Mouse (Mus musculus) layer of hippocampus, adult 18-20 months (tissue): Measurements from ENCODE around the gene Clip3. TPM values are rescaled to one million over a fixed set of nuclear protein-coding genes. Genes with fewer than 3 reads are reported as not detected.
A peak's percentile ranks its signal among the peaks of the same experiment; 100 is the strongest.

ENCODE experiments used
- DNase-seq, 2 experiments: peaks; one replicate each; pipeline ENCODE4 v3.0.0; 2022; ENCODE audit warnings: low spot score in 2 of 2
- total RNA-seq, 2 experiments: library from RNA; stranded (reverse); gene quantifications; 2 replicates each; pipeline ENCODE4 v1.2.3; 2021

The Clip3 gene
- total RNA-seq, 2 experiments from 2014 or later, result 461 to 466 TPM

DNA sequence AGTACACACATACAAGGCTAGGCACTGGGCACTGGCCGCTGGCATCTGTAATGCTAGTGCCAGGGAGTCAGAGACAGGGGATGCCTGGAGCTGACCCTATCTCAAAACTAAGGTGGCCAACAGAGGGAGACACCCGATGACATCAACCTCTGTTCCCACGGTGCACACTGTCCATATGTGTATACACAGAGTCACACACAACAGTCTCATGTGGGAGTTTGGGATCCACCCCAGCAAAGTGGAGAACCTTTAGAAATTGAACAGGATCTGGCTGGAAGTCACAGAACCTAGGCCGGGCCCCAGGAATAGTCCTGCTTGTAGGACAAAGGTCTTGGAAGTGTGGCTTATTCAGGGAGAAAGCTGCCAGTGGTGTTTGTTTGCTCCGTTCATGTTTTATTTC, 2.8 kb downstream of the Clip3 start:
- no peak for DNase-seq

DNA sequence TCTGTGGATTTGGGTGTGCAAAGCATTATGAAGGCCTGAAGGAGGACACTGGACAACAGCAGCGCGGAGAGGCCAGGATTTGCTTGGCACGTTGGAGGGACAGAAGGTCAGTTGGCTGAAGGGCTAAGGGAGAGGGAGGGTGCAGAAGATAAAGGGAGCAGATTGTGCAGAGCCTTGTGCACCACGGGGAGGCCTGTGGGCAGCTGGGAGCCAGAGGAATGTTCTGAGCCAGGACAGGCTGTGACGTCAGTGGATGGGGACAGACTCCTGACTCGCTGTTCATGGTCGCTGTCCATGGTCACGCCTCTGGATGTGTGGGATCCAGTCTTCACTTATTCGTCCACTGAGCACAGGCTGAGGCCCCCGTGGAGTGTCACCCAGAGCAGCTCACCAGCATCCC, 3.6 kb downstream of the Clip3 start:
- DNase-seq, result peak in 1 of 2 experiments; percentile 53

DNA sequence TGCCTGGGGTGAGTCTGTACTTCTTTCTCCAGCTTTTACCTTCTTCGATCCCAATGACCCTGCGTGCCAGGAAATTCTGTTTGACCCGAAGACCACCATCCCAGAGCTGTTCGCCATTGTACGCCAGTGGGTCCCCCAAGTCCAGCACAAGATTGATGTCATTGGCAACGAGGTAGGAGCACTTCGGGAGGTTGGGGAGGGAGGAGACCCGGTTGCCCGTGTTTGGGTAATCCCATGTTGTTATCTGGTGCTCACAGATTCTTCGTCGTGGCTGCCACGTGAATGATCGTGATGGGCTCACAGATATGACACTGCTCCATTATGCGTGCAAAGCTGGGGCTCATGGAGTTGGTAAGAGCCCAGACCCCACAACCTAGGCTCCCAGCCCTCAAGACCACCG, 5.3 kb downstream of the Clip3 start:
- DNase-seq, result no peak

DNA sequence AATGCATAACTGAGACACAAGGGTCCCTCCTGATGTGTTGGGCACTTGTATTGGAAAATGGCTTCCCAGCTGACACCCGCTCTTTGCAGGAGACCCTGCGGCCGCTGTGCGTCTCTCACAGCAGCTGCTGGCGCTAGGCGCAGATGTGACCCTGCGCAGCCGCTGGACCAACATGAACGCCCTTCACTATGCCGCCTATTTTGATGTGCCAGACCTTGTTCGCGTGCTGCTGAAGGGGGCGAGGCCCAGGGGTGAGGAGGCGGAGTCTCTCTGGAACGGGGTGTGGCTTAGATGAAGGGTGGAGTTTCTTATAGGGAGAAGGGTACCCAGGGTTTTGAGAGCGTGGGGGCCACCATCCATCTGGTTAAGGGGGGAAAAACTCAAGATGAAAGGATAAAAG, 5.7 kb downstream of the Clip3 start:
- DNase-seq, result no peak

DNA sequence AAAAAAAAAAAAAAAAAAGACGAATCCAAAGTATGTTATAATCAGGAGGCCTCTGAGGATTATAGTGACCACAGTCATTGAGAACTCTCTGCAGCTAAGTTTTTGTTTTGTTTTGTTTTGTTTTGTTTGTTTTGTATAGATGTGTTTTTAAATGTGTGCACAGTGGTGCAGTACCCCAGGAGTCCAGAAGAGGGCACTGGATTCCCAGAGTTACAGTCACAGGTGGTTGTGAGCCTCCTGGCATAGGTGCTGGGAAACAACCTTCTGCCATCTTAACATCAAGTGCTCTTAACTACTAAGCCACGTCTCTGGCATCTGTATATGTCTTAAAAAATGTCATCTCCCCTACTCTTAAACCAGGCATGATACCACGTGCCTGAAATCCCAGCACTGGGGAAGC, 9.4 kb downstream of the Clip3 start:
- no peak for DNase-seq

DNA sequence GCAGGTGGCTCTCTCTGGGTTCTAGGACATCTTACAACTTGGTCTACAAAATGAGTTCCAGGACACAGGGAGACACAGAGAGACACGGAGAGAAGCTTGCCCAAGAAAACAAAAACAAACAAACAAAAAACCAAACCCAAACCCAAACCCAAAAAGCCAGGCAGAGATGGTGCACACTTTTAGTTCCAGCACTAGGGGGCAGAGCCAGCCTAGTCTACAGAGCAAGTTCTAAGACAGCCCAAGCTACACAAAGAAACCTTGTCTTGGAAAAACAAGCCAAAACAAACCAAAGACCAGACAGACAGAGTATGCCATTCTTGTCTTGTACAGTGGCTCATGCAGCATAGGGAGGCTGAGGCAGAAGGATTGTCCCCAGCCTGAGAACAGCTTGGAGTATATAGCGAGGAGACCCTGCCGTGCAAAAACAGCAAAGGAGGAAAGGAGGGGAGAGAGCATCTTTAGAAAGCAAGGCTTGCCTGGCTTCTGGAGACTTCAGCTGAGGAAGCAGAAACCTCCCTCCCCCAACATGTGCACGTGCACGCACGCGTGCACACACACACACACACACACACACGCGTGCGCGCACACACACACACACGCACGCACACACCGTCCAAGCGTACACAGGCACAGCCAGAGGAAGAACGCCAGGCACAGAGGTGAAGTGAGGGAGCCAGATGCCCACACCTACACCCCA, 14.7 kb downstream of the Clip3 start:
- DNase-seq, result no peak

DNA sequence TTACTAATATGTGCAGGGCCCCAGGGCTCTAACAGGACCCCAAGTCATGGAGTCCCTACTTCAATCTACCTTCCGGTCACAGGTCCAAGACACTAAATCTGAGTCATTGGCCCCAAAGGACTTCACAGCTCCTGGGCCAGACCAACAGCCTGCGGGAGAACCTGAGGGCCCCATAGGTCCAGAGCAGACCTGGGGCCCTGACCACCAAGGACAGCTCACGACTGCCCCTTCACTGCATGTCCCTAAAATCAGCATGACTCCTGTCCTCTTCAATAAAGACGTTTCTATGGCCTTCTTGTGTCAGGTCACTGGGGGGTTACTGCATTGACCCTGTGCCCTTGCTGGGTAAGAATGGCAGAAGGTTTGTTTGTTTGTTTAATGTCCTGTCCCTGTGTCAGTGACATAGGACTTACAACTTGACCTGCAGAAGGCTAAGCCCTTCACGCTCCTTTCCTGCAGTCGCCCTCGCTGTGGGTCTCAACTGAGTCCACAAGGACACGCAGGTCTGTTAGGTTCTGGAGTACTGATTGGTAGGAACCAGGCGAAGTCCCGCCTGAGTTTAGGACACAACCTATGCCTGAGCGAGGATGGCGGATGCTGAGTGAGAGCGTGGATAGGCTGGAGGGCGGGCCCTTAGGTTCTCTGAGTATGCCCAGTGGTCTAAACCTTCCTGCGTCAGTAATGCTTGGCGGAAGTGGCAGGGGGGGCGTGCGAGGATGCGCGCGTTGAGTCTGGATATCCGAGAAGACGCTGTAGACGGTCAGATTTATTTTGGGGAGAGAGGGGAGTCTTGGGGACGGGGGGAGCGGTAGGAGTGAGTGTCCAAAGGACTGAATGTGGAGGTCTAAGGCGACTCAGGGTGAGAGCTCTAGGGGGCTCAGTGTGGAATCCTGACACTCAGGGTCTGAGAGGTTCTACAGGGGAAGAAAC, 16.8 kb downstream of the Clip3 start, which contains the start of gene Alkbh6:
Alkbh6 (plus strand) TSS at position 642 of the 930 bp plus-strand sequence.
- peak; percentile 96 to 97 for DNase-seq

DNA sequence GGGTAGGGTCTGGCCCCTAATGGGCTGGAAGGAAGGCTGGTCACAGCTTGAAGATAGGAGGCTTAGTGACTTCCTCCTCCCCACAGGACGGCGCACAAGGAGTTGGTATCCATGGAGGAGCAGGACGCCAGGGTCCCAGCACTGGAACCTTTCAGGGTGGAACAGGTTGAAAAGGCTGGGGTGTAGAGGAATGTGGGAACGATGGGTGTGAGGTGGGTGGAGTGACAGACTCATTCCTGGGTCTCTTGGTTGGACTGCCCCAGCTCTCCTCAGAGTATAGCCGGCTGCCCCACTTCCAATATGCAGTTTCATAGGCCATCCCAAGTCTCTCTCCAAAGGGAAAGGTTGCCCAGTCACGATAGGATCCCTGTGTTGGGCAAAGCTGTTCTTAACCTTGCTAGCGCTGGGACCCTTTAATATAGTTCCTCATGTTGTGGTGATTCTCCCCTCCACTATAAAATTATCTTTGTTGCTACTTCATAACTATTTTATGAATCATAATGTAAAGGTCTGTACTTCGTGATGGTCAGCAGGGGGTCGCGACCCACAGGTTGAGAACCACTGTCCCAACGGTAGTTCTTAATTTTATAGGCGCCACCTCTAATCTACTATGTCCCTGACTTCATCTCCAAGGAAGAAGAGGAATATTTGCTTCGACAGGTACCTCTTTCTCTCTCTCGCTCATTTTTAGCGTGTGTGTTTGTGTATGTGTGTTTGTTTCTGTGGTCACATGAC, 18.0 kb downstream of the Clip3 start:
- no peak for DNase-seq

DNA sequence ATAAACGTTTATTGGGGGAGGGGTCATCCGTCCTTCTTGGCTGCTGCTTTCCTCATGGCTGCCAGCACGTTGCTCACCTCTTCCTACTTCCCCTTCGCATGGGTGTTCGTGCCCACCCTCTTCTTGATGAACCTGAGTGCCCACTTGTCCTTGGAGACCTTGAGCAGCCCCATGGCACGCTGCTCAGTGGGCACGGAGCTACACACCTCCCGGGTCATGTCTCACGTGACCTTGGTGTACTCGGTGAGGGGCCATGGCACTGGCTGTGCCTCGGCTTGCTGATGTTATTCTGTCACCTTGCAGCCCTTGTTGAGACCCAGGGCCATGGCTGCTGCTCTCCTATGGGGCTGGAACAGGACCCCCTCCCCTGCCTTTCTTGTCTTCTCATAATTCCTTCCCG, 18.6 kb downstream of the Clip3 start:
- no peak for DNase-seq

DNA sequence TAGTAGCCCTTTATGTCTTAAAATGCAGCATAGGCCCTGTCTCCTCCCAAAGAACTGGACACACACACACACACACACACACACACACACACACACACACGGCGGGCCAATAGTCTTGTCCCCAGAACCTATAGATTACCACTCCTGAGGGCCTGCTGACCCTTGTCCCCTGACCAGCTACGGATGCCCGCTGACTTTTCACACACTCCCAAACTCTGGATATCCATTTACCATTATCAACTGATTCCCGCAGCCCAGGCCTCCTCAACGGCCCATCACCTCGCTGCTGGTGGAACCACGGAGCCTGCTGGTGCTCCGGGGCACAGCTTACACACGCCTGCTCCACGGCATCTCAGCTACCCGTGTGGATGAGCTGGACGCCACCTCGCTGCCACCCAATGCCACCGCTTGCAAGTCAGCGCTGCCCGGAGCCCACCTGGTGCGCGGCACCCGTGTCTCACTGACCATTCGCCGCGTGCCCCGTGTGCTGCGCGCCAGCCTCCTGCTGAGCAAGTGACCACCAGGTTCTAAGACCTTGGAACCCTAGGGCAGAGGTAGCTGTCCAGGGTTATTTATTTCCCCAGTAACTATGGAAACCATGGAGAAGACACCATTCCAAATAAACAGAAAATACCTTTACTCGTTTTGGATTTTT, 22.3 kb downstream of the Clip3 start:
- no peak for DNase-seq

DNA sequence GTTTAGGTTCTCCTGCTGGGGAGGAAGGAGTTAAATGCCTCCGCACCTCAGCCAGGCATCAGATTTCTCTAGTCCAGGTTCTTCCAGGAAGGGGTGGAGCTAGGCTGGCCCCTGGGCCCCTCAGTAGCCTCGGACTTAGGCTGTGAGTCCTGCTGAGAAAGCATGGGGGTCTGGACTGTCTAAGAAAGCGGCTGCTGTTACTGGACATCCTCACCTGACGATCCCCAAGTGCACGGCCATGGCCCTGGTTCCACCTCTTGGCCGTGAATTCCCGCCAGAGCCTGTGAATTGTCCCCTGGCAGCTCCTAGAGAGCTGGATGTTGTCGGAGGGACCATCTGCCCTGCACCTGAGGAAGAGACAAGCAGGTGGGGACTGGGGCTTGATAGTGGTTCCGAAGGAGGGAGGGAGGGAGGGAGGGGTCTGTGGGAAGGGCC, 23.2 kb downstream of the Clip3 start, which contains the start of gene Syne4:
Syne4 (plus strand) TSS at position 87 of the 435 bp plus-strand sequence.
- no peak for DNase-seq

DNA sequence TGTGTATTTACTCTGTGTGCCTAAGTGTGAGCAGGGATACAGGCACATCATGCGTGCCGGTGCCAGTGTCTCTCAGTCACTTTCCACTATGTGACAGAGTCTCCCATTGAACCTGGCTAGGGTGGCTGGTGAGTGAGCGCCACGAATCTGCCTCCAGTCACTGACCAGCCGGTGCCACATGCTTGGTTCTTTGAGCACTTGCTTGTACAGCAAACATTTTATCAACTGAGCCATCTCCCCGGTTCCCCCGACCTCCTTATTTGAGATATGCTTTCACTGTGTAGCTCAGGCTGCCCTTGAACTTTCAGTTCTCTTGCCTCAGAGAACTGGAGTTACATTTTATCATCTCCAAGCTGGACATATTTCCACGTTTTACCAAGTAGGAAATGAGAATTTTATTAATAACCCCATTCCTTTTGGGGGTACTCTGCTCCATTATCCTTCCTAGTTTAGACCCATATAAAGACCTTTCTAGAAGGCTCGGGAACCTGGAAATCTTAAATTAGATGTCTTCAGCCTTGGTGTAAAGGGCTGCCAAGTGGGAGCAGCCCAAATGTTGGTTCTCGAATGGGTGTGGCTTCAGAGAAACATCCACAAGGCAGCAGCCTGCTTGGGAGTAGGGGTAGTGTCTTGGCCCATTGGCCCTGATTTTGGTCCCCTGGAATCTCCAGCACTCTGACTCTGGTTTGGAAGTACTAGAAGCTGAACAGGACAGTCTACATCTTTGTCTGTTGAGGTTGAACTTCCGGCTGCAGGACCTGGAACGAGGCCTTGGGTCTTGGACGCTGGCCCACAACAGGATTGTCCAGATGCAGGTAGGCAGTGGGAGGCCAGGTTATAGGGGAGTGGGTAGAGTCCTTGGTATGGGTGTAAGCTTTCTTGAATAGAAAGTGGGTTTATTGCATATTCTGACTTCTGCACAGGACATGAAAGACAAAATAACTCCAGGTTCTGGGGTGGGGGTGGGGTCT, 24.3 kb downstream of the Clip3 start:
- no peak for DNase-seq

DNA sequence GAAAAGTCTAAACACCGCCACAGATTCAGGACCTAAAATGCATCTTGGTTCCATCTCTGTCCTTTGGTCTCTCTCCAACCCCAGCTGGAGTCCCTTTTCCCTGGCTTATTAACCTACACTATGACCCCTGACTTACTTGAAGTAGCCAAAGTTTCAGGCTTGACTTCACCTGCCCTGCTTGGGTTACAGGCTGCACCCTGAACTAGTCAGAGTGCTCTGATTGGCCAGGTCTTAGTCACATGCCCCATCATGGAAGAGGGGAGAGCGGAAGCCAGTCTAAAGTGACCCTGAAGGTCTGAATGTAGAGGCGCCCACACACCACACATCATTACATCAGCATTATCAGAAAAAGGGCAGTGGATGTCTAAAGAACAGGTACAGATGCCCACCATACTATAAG, 26.6 kb downstream of the Clip3 start:
- no peak for DNase-seq

DNA sequence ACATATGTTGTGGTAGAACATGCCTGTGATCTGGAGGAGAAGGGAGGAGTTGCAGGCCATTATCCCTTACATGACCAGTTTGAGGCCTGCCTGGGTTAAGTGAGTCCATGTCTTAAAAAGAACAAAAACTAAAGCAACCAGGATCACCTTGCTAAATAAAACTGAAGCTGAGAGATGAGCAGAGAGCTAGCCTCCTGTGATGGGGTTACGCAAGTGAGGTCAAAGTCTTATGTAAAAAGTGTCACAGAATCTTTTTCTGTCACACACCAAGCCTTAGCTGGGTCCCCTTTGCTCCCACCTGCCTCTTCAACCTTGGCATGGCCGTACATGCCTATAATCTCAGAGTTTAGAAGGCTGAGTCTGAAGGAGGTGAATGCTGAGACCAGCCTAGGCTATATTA, 29.4 kb downstream of the Clip3 start:
- DNase-seq, result no peak

DNA sequence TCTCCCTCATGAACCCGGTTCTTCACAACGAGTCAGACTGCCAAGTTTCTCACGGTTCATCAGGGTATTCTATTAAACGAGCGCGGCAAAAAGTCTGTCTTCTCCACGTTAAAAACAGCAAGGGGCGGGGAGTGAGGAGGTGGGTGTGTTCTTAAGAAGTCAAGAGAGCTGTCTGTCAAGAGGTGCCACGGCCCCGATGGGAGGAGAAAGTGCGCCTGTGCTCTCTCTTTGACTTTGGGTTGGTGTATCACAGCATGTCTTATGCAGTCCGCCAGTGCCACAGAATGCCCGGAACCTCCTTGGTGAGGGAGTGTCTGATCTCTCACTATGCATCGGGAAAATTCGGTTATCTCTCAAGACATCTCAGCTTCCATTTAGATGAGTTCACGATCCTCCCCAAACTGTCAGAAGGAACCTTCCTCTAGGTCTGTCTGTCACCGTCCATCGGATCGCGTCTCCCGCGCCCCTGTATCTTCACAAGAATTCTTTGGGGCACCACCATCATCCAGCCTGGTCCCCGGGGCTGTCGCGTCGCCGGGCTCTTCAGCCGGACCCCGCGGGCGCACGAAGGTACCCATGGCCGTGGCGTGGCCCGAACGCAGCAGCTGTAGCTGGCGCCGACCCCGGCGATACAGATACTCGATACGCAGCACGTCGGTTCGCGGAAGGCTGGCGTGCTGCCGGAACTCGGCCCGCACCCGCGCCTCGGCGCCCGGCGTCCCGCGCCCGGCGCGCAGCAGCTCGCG, 30.2 kb downstream of the Clip3 start, which contains the start of gene E130208F15Rik:
E130208F15Rik (plus strand) TSS at position 202 of the 746 bp plus-strand sequence.
- DNase-seq, result peak; percentile 50 to 76

DNA sequence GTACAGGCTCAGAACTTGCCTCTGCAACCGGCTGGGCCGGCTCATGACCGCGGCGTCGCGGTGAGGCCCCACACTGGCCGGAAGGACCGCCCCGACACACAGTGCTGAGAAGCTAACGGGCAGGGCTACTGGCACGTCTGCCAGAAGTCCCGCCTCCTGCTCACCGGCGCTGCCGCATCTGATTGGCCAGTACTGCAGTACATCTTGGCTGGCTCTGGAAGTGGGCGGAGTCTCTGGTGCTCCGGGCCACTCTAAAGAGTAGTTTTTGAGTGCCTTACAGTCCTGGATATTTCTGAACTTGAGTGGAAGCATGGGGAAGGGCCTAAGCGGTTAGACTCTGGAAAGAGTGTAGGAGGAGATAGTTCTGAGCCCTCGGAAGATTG, 30.7 kb downstream of the Clip3 start:
- DNase-seq, result peak; percentile 94 to 98

DNA sequence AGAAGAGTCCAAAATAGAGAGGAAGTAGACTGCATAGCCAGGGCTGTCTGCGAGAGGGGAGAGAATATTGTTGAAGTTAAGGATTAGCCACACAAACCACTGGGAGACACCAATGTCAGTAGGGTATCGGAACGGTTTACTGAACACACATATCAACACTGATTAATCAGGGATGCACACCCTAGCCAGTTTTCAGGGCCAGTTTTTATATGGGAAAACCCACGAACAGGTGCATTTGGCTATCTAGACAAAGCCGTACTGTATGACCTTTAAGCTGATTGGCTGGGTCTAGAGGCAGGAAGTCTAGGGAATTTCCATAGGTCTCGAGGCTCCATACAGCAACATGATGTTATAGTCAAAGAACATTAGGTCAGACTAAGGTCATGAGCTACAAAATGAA, 31.3 kb downstream of the Clip3 start:
- no peak for DNase-seq

DNA sequence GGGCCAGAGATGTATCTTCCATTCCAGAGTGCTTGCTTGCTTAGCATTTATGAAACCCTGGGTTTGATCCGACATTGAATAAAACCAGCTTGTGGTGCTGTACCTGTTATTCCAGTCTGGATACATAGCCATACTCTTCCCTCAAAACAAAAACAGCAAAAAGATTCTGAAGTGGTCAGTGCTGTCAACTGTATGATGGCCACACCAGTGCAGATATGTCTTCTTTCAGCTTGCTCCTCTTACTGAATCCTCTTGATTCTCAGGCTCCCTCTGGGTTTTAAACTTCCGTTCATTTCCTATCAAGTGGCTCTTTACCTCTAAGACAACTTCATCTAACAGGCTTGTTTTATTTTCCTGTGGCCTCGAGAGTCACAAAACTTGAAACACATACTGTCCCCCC, 32.3 kb downstream of the Clip3 start, which contains the start of gene Sdhaf1:
Sdhaf1 (minus strand) TSS at position 101 of the 400 bp plus-strand sequence.
- no peak for DNase-seq
